Mouse (Mus musculus): ENCODE results near the gene Sgk1.
"Not testable (repeated sequence)": the region's sequence is repeated elsewhere in the genome, so short reads cannot be mapped to it uniquely, and the experiment has no call there.

Gene Sgk1

GRCm38 (mm10) chr10:21868623-21869022, 13.4 kb upstream of the Sgk1 start:
- DNase-seq = no peak

- DNase-seq = no peak
Measured at GRCm38 (mm10) chr10:21881837-21882183, 174 bp upstream of the Sgk1 start.

- DNase-seq = no peak
Measured at GRCm38 (mm10) chr10:21883587-21883986, 1.6 kb downstream of the Sgk1 start.

DNA sequence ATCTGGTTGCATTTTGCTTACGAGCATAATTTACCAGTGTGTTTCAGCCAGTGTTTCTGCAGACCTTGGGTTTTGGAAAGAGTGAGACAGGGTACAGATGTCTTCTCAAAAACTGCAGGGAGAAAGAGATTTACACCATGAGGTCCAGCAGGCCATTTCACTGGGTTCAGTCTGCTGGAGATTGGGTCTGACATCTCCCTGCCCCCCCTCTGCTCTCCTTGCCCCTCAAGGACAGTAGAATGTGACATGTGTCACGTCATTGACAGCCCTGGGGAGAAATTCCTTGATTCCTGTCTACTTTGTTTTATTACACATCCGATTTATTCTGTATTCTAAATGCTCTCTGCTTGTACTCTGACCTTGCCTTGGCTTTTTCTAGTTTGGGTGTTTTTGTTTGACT, 2.5 kb downstream of the Sgk1 start:
- no peak for DNase-seq

GRCm38 (mm10) chr10:21889141-21889765, 7.3 kb downstream of the Sgk1 start:
- peak in 1 of 2 experiments; percentile 28 for DNase-seq

DNA sequence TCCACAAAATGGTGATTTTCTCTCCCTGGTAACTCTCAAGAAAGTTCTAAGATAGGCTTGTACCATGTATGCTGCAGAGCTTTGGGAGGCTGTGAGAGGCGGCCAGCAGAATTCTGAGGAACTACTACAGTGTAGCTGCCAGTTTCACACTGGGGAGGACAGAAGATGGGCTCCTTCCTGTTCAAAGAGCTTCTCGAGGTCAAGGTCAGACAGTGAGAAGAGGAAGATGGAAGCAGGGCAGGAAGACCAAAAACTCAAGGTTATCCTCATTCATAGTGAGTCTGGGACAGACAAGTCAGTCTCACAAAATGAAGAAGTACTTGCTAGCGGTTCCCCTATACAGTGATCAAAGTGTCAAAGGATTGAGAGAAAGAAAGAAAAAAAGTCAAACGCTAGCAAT, 8.3 kb downstream of the Sgk1 start:
- no peak for DNase-seq

DNA sequence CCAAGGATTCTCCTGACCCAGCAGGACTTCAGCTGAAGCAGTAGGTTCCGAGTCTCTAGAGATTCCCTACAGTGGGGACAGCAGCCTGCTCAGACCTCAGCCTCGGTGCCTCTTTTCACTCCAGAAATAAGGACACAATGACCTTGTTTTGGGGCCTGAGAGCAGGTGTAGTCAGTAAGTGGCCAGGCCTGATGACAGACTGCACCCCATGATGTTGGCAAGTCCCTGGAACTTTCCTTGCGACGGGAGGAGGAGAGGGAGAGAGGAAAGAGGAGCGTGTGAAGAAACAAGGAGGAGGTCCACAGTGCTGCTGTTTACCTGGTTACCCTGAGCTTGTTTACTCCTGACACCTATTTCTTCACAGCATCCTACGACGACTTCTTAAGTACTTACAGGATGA, 9.5 kb downstream of the Sgk1 start:
- DNase-seq = no peak

DNA sequence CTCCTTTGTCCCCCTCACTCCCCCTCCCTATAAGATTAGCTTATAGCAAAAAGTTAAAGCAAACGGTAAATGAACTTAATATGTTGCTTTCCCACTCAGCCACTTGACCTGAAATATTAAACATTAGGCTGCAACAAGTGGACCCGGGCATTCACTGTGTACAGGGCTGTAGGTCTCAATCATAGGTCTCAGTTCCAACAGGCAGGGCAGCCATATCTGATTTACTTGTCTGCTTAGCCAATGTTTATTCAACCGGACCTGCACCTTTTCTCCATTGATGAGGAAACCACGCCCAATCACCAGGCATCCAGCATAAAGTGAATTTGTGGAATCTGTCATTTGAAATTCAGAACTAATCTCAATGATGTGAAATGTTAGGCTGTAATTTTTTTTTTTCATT, 10.1 kb downstream of the Sgk1 start:
- DNase-seq = no peak

GRCm38 (mm10) chr10:21898417-21898816, 16.4 kb downstream of the Sgk1 start:
- DNase-seq = no peak

DNA sequence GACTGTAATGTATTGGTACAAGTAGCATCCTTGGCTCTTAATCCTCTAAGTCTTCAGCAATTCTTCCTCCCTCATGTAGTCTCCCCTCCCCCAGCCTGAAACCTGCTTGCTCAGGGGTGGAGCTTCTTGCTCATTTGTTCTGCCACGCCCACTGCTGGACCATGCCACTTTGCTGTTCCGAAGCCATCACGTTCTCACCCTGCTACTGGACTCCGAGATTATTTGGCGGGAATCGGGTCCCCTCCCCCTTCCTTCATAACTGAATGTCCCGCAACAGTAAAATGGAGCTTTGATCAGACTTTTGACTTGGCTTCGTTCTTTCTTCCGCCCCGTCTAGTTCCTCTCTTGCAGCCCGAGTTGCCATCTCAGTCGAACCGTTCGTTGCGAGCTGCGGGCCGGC, 16.9 kb downstream of the Sgk1 start:
- DNase-seq = not testable (repeated sequence)

GRCm38 (mm10) chr10:21899397-21899796, 17.4 kb downstream of the Sgk1 start:
- no peak for DNase-seq

DNA sequence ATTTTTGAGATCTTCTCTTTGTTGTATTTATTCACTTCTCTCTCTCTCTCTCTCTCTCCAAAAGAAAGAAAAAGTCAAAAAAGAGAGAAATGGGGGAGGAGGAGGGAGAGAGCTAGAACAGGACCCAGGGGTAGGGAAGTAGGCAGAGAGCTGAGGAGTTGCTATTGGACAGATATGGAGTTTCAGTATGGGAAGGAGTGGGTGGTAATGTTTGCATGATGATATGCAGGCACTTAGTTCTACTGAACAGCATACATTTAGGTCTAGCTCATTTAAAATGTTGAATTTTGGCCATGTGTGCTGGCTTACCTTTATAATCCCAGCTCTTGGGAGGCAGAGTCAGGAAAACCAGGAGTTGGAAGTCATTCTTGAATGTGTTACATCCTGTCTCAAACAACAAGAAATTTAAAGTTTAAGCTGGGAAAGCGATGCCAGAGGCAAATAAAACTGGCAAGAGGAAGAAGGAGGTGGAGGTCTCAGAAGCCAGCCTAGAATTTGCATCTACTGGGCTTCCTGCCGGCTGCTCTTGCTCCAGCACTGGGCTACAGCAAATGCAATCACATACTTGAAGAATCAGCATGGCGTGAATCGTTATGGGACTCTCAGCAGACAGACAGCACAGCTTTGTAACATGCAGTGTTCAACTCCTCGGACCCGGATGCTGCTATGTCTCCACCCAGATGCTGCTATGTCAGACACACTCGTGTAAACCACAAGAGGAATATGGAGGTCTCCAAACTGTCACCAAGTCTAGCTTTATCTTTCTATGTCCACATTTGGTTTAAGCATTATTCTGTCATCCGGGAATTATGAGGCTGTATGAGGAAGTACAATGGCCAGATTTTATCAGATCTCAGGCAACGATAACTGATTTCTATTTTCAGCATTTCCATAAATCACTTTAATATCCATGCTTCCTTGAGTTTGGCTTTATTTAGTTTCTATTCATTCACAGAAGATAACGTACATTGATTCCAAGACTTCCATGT, 20.5 kb downstream of the Sgk1 start:
- DNase-seq = no peak

- no peak for DNase-seq
Measured at GRCm38 (mm10) chr10:21904151-21904550, 22.2 kb downstream of the Sgk1 start.

GRCm38 (mm10) chr10:21905616-21906015, 23.6 kb downstream of the Sgk1 start:
- no peak for DNase-seq

DNA sequence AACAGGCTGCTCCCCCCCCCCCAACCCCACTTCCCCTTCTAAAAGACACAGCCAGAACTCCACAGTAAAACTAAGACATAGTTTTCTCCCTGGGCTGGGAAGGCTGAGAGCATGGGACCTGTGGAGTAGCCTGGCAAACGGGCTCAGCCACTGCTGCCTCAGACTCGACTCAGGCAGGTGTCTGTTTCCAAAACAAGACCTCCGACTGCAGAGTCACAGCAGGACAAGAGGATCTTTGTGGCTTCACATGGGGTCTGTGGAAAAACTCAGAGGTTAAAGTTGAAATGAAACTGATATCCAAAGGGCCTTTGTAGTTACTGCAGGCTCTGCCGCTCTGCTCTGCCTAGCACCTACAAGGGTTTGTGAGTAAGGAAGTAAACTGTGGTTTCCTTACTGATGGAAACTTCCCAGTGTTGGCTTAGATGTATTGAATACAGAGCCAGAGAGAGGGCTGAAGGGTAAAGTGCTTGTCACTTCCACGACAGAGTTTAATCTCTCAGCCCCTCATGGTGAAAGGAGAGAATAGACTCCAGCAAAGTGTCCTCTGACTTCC, 25.0 kb downstream of the Sgk1 start:
- DNase-seq = peak in 1 of 2 experiments; percentile 31

DNA sequence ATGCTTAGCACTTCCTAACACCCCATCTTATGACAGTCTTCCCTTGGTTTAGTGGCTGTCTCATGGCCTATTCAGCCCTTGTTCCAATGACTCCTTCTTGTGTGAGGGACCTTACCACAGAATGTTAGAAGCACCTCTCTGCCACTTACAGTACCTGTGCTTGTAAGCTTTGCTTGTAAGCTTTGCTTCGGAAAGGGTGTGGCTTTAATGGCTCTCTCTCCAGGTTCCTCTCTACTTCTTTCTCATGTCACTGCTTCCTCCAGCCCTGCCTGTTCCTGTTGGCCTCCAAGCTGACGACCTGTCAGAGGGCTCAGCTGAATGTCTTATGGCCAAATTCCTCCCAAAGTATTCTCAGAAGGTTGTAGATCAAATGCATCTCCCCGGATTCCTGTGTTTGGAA, 25.8 kb downstream of the Sgk1 start:
- DNase-seq = peak in 1 of 2 experiments; percentile 18

DNA sequence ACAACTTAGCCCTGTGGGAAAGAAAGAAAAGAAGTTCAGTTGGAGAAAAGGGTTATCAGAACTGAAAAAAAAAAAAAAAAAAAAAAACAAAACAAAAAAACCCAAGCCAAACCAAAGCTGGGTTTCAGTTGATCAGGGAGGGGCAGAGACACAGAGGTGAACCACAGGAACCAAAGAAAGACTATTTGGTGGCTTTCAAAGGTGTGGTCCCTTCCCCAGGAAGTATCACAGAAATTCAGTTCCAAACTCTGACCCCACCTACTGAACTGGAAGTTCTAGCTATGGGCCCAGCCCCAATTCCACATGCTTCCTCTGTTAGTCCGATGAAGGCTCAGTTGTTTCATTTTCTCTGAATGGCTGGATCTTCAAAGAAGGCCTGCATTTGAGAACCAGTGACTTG, 26.7 kb downstream of the Sgk1 start:
- no peak for DNase-seq

DNA sequence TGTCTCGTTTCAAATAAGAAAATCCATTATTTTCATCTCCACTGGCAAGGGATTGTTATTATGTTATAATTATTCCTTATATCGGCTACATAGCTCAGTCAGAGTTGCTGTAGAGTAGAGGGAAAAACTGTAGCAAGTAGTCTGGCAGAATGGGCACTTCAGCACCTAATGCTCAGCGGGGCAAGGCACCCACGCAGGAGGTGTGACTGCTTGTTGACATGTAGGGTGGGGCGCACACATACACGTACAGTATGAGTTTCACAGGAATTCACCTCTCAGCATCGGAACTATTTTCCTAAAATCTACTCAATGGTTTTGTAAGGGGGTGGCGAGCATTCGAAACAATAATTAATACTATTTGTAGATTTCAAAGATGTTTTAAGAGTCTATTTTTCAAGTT, 28.4 kb downstream of the Sgk1 start:
- DNase-seq = no peak

GRCm38 (mm10) chr10:21911303-21911947, 29.4 kb downstream of the Sgk1 start:
- DNase-seq = no peak

DNA sequence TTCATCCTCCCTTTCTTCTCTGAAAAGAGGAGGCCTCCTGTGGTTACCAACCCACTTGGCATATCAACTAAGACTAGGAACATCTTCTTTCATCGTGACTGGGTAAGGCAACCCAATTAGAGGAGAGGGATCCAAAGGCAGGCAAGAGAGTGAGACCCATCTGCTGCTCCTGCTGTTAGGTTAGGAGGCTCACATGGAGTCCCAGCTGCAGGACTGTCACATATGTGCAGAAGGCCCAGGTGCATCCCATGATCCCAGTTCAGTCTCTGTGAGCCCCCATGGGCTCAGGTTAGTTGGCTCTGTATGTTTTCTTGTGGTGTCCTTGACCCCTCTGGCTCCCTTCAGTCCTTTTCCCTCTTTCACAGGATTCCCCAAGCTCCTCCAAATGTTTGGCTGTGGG, 32.8 kb downstream of the Sgk1 start:
- no peak for DNase-seq

DNA sequence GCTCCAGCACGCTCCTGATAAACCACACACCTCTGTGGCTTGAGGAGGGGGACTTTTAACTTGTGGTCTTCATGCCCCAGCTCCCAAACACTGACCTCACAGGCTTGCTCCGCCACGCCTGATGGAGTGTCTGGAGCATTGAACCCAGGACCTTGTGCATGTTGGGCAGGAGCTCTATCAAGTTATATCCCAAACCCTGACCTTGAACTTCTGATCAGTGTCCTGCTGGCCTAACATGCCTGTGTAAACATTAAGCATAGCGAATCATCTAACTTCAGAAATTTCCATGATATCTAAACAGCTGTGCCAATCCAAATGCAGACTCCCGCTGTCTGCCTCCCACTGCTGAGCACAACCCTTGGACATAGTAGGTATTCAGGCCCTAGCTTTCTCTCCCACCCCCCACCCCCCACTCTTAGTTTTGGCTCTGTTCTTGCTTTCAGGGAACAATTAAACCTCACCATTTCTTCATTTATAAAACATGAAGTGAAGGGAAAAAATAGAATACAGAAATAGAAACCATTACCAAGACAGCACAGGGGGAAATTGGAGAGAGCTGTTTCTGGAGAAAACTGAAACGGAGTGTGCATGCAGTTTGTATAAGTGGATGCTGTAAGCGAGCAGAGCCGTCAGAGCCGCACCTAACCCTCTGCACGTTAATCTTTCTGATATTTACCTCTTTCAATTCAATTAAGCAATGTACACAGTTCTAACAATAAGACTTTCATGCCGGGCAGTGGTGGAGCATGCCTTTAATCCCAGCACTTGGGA, 34.5 kb downstream of the Sgk1 start:
- DNase-seq = no peak

GRCm38 (mm10) chr10:21918016-21918749, 36.2 kb downstream of the Sgk1 start:
- no peak for DNase-seq

Measured in spleen, adult 18-20 months (tissue).